Mouse (Mus musculus): ENCODE measurements at regions not wholly inside any gene's neighbourhood (a gene's known extent, or its start where the extent isn't known, plus 50 kb on each side); places are given as distances from the start of the nearest gene placed in this dataset.
A peak's percentile ranks its signal among the peaks of the same experiment; 100 is the strongest.

GRCm38 (mm10) chr12:7382455-7382854 is 595.0 kb upstream of the Apob start:
- DNase-seq = no peak

- no peak for DNase-seq
Measured at GRCm38 (mm10) chr12:7403800-7404199, 573.6 kb upstream of the Apob start.

GRCm38 (mm10) chr12:7411810-7412209 is 565.6 kb upstream of the Apob start:
- no peak for DNase-seq

- DNase-seq = no peak
Measured at GRCm38 (mm10) chr12:7420276-7420675, 557.2 kb upstream of the Apob start.

- DNase-seq = no peak
Measured at GRCm38 (mm10) chr12:7421826-7422540, 555.5 kb upstream of the Apob start.

GRCm38 (mm10) chr12:7430981-7431380 is 546.5 kb upstream of the Apob start:
- DNase-seq = no peak

GRCm38 (mm10) chr12:7445238-7445637 is 532.2 kb upstream of the Apob start:
- DNase-seq = no peak

- no peak for DNase-seq
Measured at GRCm38 (mm10) chr12:7450506-7450905, 526.9 kb upstream of the Apob start.

- no peak for DNase-seq
Measured at GRCm38 (mm10) chr12:7457036-7457435, 520.4 kb upstream of the Apob start.

- no peak for DNase-seq
Measured at GRCm38 (mm10) chr12:7457544-7457943, 519.9 kb upstream of the Apob start.

GRCm38 (mm10) chr12:7464947-7465346 is 512.5 kb upstream of the Apob start:
- DNase-seq = no peak

- no peak for DNase-seq
Measured at GRCm38 (mm10) chr12:7512579-7513248, 464.7 kb upstream of the Apob start.

- no peak for DNase-seq
Measured at GRCm38 (mm10) chr12:7537389-7537788, 440.1 kb upstream of the Apob start.

GRCm38 (mm10) chr12:7543281-7543981 is 434.0 kb upstream of the Apob start:
- DNase-seq = peak; percentile 15 to 34

- no peak for DNase-seq
Measured at GRCm38 (mm10) chr12:7548759-7549158, 428.7 kb upstream of the Apob start.

GRCm38 (mm10) chr12:7560245-7560644 is 417.2 kb upstream of the Apob start:
- DNase-seq = no peak

GRCm38 (mm10) chr12:7576081-7576480 is 401.4 kb upstream of the Apob start:
- no peak for DNase-seq

GRCm38 (mm10) chr12:7587501-7587900 is 389.9 kb upstream of the Apob start:
- DNase-seq = peak; percentile 25 to 41

GRCm38 (mm10) chr12:7611272-7612092 is 366.0 kb upstream of the Apob start:
- DNase-seq = no peak

GRCm38 (mm10) chr12:7636417-7637175 is 340.9 kb upstream of the Apob start:
- no peak for DNase-seq

- DNase-seq = no peak
Measured at GRCm38 (mm10) chr12:7637629-7638028, 339.8 kb upstream of the Apob start.

- DNase-seq = no peak
Measured at GRCm38 (mm10) chr12:7650851-7651250, 326.6 kb upstream of the Apob start.
